7 mouse cellular contexts compared by ENCODE assay signal in genomic region chr9:106306662-106307351, GRCm38 (mm10). TPM values are rescaled to one million over a fixed set of nuclear protein-coding genes. Genes with fewer than 3 reads are reported as not detected.
DNase-seq lines count a peak whose midpoint lies in the region; ATAC-seq and TF ChIP-seq lines count a peak whose summit lies in the region.

No protein-coding gene starts in this region.

- peak; percentile 99 for TF ChIP-seq CTCF in left cerebral cortex, adult 2 months (IDR thresholded peaks at IDR 0.05)

- peak overlapping the region; percentile 11; the same call in 1 of the 2 replicates for H3K27ac ChIP-seq in left cerebral cortex, adult 2 months

- intact Hi-C loops in left cerebral cortex, adult 2 months (cut with DNase I) = loop anchor here (1.0 to 2.0 kb wide), 4 partner anchors 42 to 115 kb away; no protein-coding TSS in a partner anchor

- no peak overlapping the region for H3K4me3 ChIP-seq in left cerebral cortex, adult 2 months

- ATAC-seq in megakaryocyte-erythroid progenitor cell, adult 5-6 weeks (replicated peaks; ENCODE audit: low FRiP score, low TSS enrichment, poor library complexity, severe bottlenecking) = peak; percentile 90

- peak; percentile 60 for DNase-seq in R1 (ENCODE audit: low read depth, low spot score)
- peak; percentile 77 for DNase-seq in cerebellum, adult 9-10 months
- DNase-seq in frontal cortex, postnatal 25 days (ENCODE audit: low spot score in 2 of 2) = peak; percentile 72 to 76
- DNase-seq in induced T-regulatory cell, adult 2 months (ENCODE audit: low read depth) = peak; percentile 76
- peak; percentile 77 to 88 for DNase-seq in left cerebral cortex, adult 2 months (ENCODE audit: extremely low spot score in 1 of 2, low spot score in 2 of 2)
- peak; percentile 77 to 86 for DNase-seq in right cerebral cortex, postnatal 10 days (ENCODE audit: low spot score in 2 of 2)

RNA-seq across cellular contexts. Expression of gene Poc1a, which starts 25.9 kb away (rescaled TPM):
- 10 to 100 TPM; 18.6 to 19.6 TPM for total RNA-seq in left cerebral cortex, adult 2 months (2021)
- 29.1 and 48.1 TPM in 2 replicates for total RNA-seq in megakaryocyte-erythroid progenitor cell, adult 5-6 weeks (2014; fragmentation: Nextera tagmentation)
- total RNA-seq in megakaryocyte-erythroid progenitor cell, adult 5-6 weeks (2017) = 28.1 and 40.0 TPM in 2 replicates

RNA-seq across cellular contexts. Expression of gene Alas1, which starts 58.4 kb away (rescaled TPM):
- total RNA-seq in left cerebral cortex, adult 2 months (2021) = 100 to 1,000 TPM; 138 to 140 TPM
- 29.5 and 45.9 TPM in 2 replicates for total RNA-seq in megakaryocyte-erythroid progenitor cell, adult 5-6 weeks (2014; fragmentation: Nextera tagmentation)
- 21.7 and 27.7 TPM in 2 replicates for total RNA-seq in megakaryocyte-erythroid progenitor cell, adult 5-6 weeks (2017)
